Mouse (Mus musculus) brain, embryonic 14.5 days (tissue): ENCODE results near the gene Tmem52.

Experiments
- CTCF ChIP-seq: fragments of 200-500 bp; IDR thresholded peaks from 2 replicates; pipeline ENCODE4 v1.5.1; 2012; ENCODE audit warnings: inconsistent platforms, mild to moderate bottlenecking, moderate library complexity, borderline replicate concordance; ENCODE audit not compliant: insufficient read depth, insufficient read length; ENCODE audit errors: extremely low read depth
- POLR2A ChIP-seq: fragments of 200-500 bp; IDR thresholded peaks from 2 replicates; pipeline ENCODE4 v1.6.1; 2012; ENCODE audit warnings: mild to moderate bottlenecking, inconsistent platforms, borderline replicate concordance; ENCODE audit not compliant: poor library complexity, insufficient read depth, insufficient read length, severe bottlenecking; ENCODE audit errors: extremely low read depth

DNA sequence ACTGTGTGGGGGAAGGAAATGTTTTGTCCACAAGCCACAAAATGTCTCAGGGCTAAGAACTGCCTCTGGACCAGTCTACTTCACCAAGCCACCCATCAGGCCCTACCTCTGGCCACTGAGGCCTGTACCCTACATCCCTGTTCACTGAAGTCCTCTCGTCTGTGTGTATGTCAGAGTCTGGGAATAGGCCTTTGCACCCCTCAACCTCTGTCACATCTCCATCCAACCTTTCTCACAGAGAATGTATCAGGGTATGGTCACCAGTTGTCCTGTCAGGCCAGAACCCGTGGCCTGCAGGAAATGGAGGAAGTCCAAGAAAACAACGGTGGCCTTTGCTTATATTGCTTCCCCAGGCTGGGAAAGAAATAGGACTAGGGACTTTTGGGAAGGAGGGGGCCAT, 16.6 kb downstream of the Tmem52 start:
- no peak for TF ChIP-seq CTCF
- TF ChIP-seq POLR2A: no peak
